Mouse (Mus musculus): ENCODE data around the gene Sufu. TPM values are rescaled to one million over a fixed set of nuclear protein-coding genes. Genes with fewer than 3 reads are reported as not detected.

The Sufu gene
- polyA plus RNA-seq, 1 experiment: 16.6 TPM

GRCm38 (mm10) chr19:46452916-46453315 is 56.2 kb downstream of the Sufu start:
- H3K36me3 ChIP-seq (ENCODE audit: control insufficient read depth, insufficient read depth): peaks cover 11% of the 10 kb centered on the region
- no peak overlapping the region for H3K4me3 ChIP-seq
- no peaks in the 10 kb centered on the region for H3K27me3 ChIP-seq (ENCODE audit: control insufficient read depth, insufficient read depth, insufficient read length)
- peaks cover 14% of the 10 kb centered on the region for H3K79me2 ChIP-seq (ENCODE audit: control insufficient read depth, insufficient read depth)
- no peak for TF ChIP-seq MYOG (IDR thresholded peaks at IDR 0.05; ENCODE audit: control insufficient read depth in 1 of 3, insufficient read depth in 1 of 3, insufficient read length in 2 of 3, low read depth in 2 of 3)
- no peak for TF ChIP-seq USF1 (IDR thresholded peaks at IDR 0.05; ENCODE audit: low read depth)
- no peak for TF ChIP-seq TCF3 (IDR thresholded peaks at IDR 0.05; ENCODE audit: insufficient read length, low read depth)
- TF ChIP-seq CEBPB (IDR thresholded peaks at IDR 0.05; ENCODE audit: insufficient read depth, poor library complexity, severe bottlenecking): no peak
- no peak for TF ChIP-seq POLR2A (IDR thresholded peaks at IDR 0.05; ENCODE audit: insufficient read length, low read depth)
- no peak for TF ChIP-seq SRF (IDR thresholded peaks at IDR 0.05; ENCODE audit: control insufficient read depth, insufficient read length, low read depth)
- no peak for TF ChIP-seq MYOD1 (IDR thresholded peaks at IDR 0.05; ENCODE audit: control insufficient read depth in 1 of 3, insufficient read length in 2 of 3, low read depth in 2 of 3)
- TF ChIP-seq REST (IDR thresholded peaks at IDR 0.05; ENCODE audit: insufficient read depth, insufficient read length): no peak
- no peak for TF ChIP-seq POLR2AphosphoS2 (IDR thresholded peaks at IDR 0.05; ENCODE audit: insufficient read length, low read depth)
- TF ChIP-seq TCF12 (IDR thresholded peaks at IDR 0.05; ENCODE audit: insufficient read depth, poor library complexity, severe bottlenecking): no peak
- TF ChIP-seq MAX (IDR thresholded peaks at IDR 0.05; ENCODE audit: low read depth): no peak
- no peak for TF ChIP-seq E2F4 (IDR thresholded peaks at IDR 0.05; ENCODE audit: insufficient read depth)
- no peak overlapping the region for H3K4me2 ChIP-seq (ENCODE audit: low read depth)
- no peak overlapping the region for H3ac ChIP-seq (ENCODE audit: control insufficient read depth, insufficient read length)

GRCm38 (mm10) chr19:46454126-46454880 is 57.6 kb downstream of the Sufu start:
- Histone ChIP-seq H3K36me3 (ENCODE audit: control insufficient read depth, insufficient read depth) (peaks cover 11% of the 10 kb centered on the region), H3K4me2 (ENCODE audit: low read depth) (no peak overlapping the region), H3K27me3 (ENCODE audit: control insufficient read depth, insufficient read depth, insufficient read length) (no peaks in the 10 kb centered on the region), H3ac (ENCODE audit: control insufficient read depth, insufficient read length) (no peak overlapping the region), H3K4me3 (no peak overlapping the region), H3K79me2 (ENCODE audit: control insufficient read depth, insufficient read depth) (peaks cover 3% of the 10 kb centered on the region)
- TF ChIP-seq MAX (IDR thresholded peaks at IDR 0.05; ENCODE audit: low read depth): no peak
- no peak for TF ChIP-seq TCF3 (IDR thresholded peaks at IDR 0.05; ENCODE audit: insufficient read length, low read depth)
- no peak for TF ChIP-seq TCF12 (IDR thresholded peaks at IDR 0.05; ENCODE audit: insufficient read depth, poor library complexity, severe bottlenecking)
- TF ChIP-seq MYOD1 (IDR thresholded peaks at IDR 0.05; ENCODE audit: control insufficient read depth in 1 of 3, insufficient read length in 2 of 3, low read depth in 2 of 3): no peak
- TF ChIP-seq CEBPB (IDR thresholded peaks at IDR 0.05; ENCODE audit: insufficient read depth, poor library complexity, severe bottlenecking): no peak
- no peak for TF ChIP-seq USF1 (IDR thresholded peaks at IDR 0.05; ENCODE audit: low read depth)
- no peak for TF ChIP-seq MYOG (IDR thresholded peaks at IDR 0.05; ENCODE audit: control insufficient read depth in 1 of 3, insufficient read depth in 1 of 3, insufficient read length in 2 of 3, low read depth in 2 of 3)
- no peak for TF ChIP-seq REST (IDR thresholded peaks at IDR 0.05; ENCODE audit: insufficient read depth, insufficient read length)
- no peak for TF ChIP-seq E2F4 (IDR thresholded peaks at IDR 0.05; ENCODE audit: insufficient read depth)
- TF ChIP-seq SRF (IDR thresholded peaks at IDR 0.05; ENCODE audit: control insufficient read depth, insufficient read length, low read depth): no peak
- no peak for TF ChIP-seq POLR2AphosphoS2 (IDR thresholded peaks at IDR 0.05; ENCODE audit: insufficient read length, low read depth)
- TF ChIP-seq POLR2A (IDR thresholded peaks at IDR 0.05; ENCODE audit: insufficient read length, low read depth): no peak

- Histone ChIP-seq H3K4me2 (ENCODE audit: low read depth) (no peak overlapping the region), H3K4me3 (no peak overlapping the region), H3K27me3 (ENCODE audit: control insufficient read depth, insufficient read depth, insufficient read length) (no peaks in the 10 kb centered on the region), H3ac (ENCODE audit: control insufficient read depth, insufficient read length) (no peak overlapping the region), H3K79me2 (ENCODE audit: control insufficient read depth, insufficient read depth) (no peaks in the 10 kb centered on the region), H3K36me3 (ENCODE audit: control insufficient read depth, insufficient read depth) (peaks cover 11% of the 10 kb centered on the region)
- TF ChIP-seq MYOD1 (IDR thresholded peaks at IDR 0.05; ENCODE audit: control insufficient read depth in 1 of 3, insufficient read length in 2 of 3, low read depth in 2 of 3) (no peak), SRF (IDR thresholded peaks at IDR 0.05; ENCODE audit: control insufficient read depth, insufficient read length, low read depth) (no peak), POLR2AphosphoS2 (IDR thresholded peaks at IDR 0.05; ENCODE audit: insufficient read length, low read depth) (no peak), CEBPB (IDR thresholded peaks at IDR 0.05; ENCODE audit: insufficient read depth, poor library complexity, severe bottlenecking) (no peak), TCF3 (IDR thresholded peaks at IDR 0.05; ENCODE audit: insufficient read length, low read depth) (no peak), E2F4 (IDR thresholded peaks at IDR 0.05; ENCODE audit: insufficient read depth) (no peak), USF1 (IDR thresholded peaks at IDR 0.05; ENCODE audit: low read depth) (no peak), MAX (IDR thresholded peaks at IDR 0.05; ENCODE audit: low read depth) (no peak), TCF12 (IDR thresholded peaks at IDR 0.05; ENCODE audit: insufficient read depth, poor library complexity, severe bottlenecking) (no peak), POLR2A (IDR thresholded peaks at IDR 0.05; ENCODE audit: insufficient read length, low read depth) (no peak), REST (IDR thresholded peaks at IDR 0.05; ENCODE audit: insufficient read depth, insufficient read length) (no peak), MYOG (IDR thresholded peaks at IDR 0.05; ENCODE audit: control insufficient read depth in 1 of 3, insufficient read depth in 1 of 3, insufficient read length in 2 of 3, low read depth in 2 of 3) (no peak)
Measured at GRCm38 (mm10) chr19:46455032-46455431, 58.3 kb downstream of the Sufu start.

GRCm38 (mm10) chr19:46455556-46455955 is 58.9 kb downstream of the Sufu start:
- Histone ChIP-seq H3K4me3 (no peak overlapping the region), H3K27me3 (ENCODE audit: control insufficient read depth, insufficient read depth, insufficient read length) (no peaks in the 10 kb centered on the region), H3K4me2 (ENCODE audit: low read depth) (no peak overlapping the region), H3ac (ENCODE audit: control insufficient read depth, insufficient read length) (no peak overlapping the region), H3K36me3 (ENCODE audit: control insufficient read depth, insufficient read depth) (peaks cover 11% of the 10 kb centered on the region), H3K79me2 (ENCODE audit: control insufficient read depth, insufficient read depth) (no peaks in the 10 kb centered on the region)
- TF ChIP-seq MAX (IDR thresholded peaks at IDR 0.05; ENCODE audit: low read depth) (no peak), USF1 (IDR thresholded peaks at IDR 0.05; ENCODE audit: low read depth) (no peak), MYOD1 (IDR thresholded peaks at IDR 0.05; ENCODE audit: control insufficient read depth in 1 of 3, insufficient read length in 2 of 3, low read depth in 2 of 3) (no peak), POLR2A (IDR thresholded peaks at IDR 0.05; ENCODE audit: insufficient read length, low read depth) (no peak), REST (IDR thresholded peaks at IDR 0.05; ENCODE audit: insufficient read depth, insufficient read length) (no peak), TCF12 (IDR thresholded peaks at IDR 0.05; ENCODE audit: insufficient read depth, poor library complexity, severe bottlenecking) (no peak), SRF (IDR thresholded peaks at IDR 0.05; ENCODE audit: control insufficient read depth, insufficient read length, low read depth) (no peak), TCF3 (IDR thresholded peaks at IDR 0.05; ENCODE audit: insufficient read length, low read depth) (no peak)
